Comparison of ENCODE assay signal across 9 mouse cellular contexts in genomic region chr11:106269060-106269431, GRCm38 (mm10). TPM values are rescaled to one million over a fixed set of nuclear protein-coding genes. Genes with fewer than 3 reads are reported as not detected.
A peak's percentile ranks its signal among the peaks of the same experiment; 100 is the strongest.
DNase-seq lines count a peak whose midpoint lies in the region; ATAC-seq and TF ChIP-seq lines count a peak whose summit lies in the region.
"Had no signal": no experiment of that assay in that cellular context is flagged by ENCODE, and none has a peak within 500 bp of the region (broad histone marks: within the 10 kb centered on the region; RNA-seq: fewer than 3 reads in every experiment).

No protein-coding gene starts in this region.

- H3K27me3 ChIP-seq in megakaryocyte, embryonic 14.5 days (replicated peaks), result no peaks in the 10 kb centered on the region
- H3K27me3 ChIP-seq in hindbrain, embryonic 11.5 days (ENCODE audit: control insufficient read depth, insufficient read depth, low read length), result no peaks in the 10 kb centered on the region
- H3K27me3 ChIP-seq in liver, embryonic 13.5 days, result no peaks in the 10 kb centered on the region
- no peaks in the 10 kb centered on the region for H3K27me3 ChIP-seq in small intestine, adult 2 months (ENCODE audit: control insufficient read depth, insufficient read depth, low read length)

- no peaks in the 10 kb centered on the region for H3K9me3 ChIP-seq in megakaryocyte, embryonic 14.5 days
- no peaks in the 10 kb centered on the region for H3K9me3 ChIP-seq in hindbrain, embryonic 11.5 days (ENCODE audit: control insufficient read depth, low read length)
- no peaks in the 10 kb centered on the region for H3K9me3 ChIP-seq in liver, embryonic 13.5 days (replicated peaks)

- no peak for TF ChIP-seq POLR2A in small intestine, adult 2 months (IDR thresholded peaks at IDR 0.05; ENCODE audit: low read depth, low read length)

- peak; percentile 56 to 61 for DNase-seq in cerebellum, postnatal 36 days
- no peak for DNase-seq in hindbrain, embryonic 11.5 days (ENCODE audit: low spot score)
- no peak for DNase-seq in liver, embryonic 13.5 days
- no peak for DNase-seq in right cerebral cortex, postnatal 4 days
- no peak for DNase-seq in right cerebral cortex, adult 2 months (ENCODE audit: low spot score in 2 of 2)

- peaks cover 54% of the 10 kb centered on the region for H3K36me3 ChIP-seq in megakaryocyte, embryonic 14.5 days (replicated peaks; ENCODE audit: low read length)
- H3K36me3 ChIP-seq in hindbrain, embryonic 11.5 days (ENCODE audit: control insufficient read depth, insufficient read depth, low read length), result peaks cover 14% of the 10 kb centered on the region
- peaks cover 43% of the 10 kb centered on the region for H3K36me3 ChIP-seq in liver, embryonic 13.5 days
- peaks cover 31% of the 10 kb centered on the region for H3K36me3 ChIP-seq in small intestine, adult 2 months (ENCODE audit: control insufficient read depth, insufficient read depth, low read length)

- WGBS in hindbrain, embryonic 11.5 days, result 60% methylated on average over 3 of the region's 3 CpGs
- 55% methylated on average over 3 of the region's 3 CpGs for WGBS in liver, embryonic 13.5 days (ENCODE audit: insufficient replicate concordance)
- 17% methylated on average over 3 of the region's 3 CpGs for WGBS in small intestine, adult 2 months

- no peak overlapping the region for H3K9ac ChIP-seq in hindbrain, embryonic 11.5 days (ENCODE audit: low read depth, low read length)
- H3K9ac ChIP-seq in liver, embryonic 13.5 days, result peak overlapping the region; percentile 46; the same call in 1 of the 2 replicates

- peak overlapping the region; percentile 85 for H3K27ac ChIP-seq in hindbrain, embryonic 11.5 days (ENCODE audit: low read depth, low read length)
- peak overlapping the region; percentile 70 for H3K27ac ChIP-seq in liver, embryonic 13.5 days
- peak overlapping the region; percentile 58 for H3K27ac ChIP-seq in small intestine, adult 2 months (ENCODE audit: insufficient read depth, low read depth, low read length)

- 0 out of 2 replicates have a peak overlapping the region, but pooled peaks have one; percentile 8 for H3K4me2 ChIP-seq in hindbrain, embryonic 11.5 days (replicated peaks; ENCODE audit: low read depth, low read length)
- H3K4me2 ChIP-seq in liver, embryonic 13.5 days, result peak overlapping the region; percentile 26; the same call in 1 of the 2 replicates

- H3K4me1 ChIP-seq in megakaryocyte, embryonic 14.5 days, result peaks cover 57% of the 10 kb centered on the region
- H3K4me1 ChIP-seq in hindbrain, embryonic 11.5 days (replicated peaks; ENCODE audit: control insufficient read depth, insufficient read depth, low read length), result peaks cover 20% of the 10 kb centered on the region
- peaks cover 55% of the 10 kb centered on the region for H3K4me1 ChIP-seq in liver, embryonic 13.5 days (replicated peaks)
- H3K4me1 ChIP-seq in small intestine, adult 2 months (ENCODE audit: control insufficient read depth, insufficient read depth, insufficient read length, low read length), result peaks cover 31% of the 10 kb centered on the region

- ATAC-seq in megakaryocyte, adult 5-6 weeks (ENCODE audit: poor library complexity, severe bottlenecking), result no peak
- no peak for ATAC-seq in hindbrain, embryonic 11.5 days (ENCODE audit: low FRiP score)
- no peak for ATAC-seq in liver, embryonic 13.5 days (ENCODE audit: low read depth)

- no peak for TF ChIP-seq CTCF in small intestine, adult 2 months (IDR thresholded peaks at IDR 0.05; ENCODE audit: extremely low read depth, insufficient read length, insufficient replicate concordance, low read depth, low read length)

- H3K4me3 ChIP-seq in megakaryocyte, embryonic 14.5 days (replicated peaks), result peak overlapping the region; percentile 56
- H3K4me3 ChIP-seq in hindbrain, embryonic 11.5 days (ENCODE audit: low read depth, low read length), result no peak overlapping the region
- H3K4me3 ChIP-seq in liver, embryonic 13.5 days (replicated peaks), result no peak overlapping the region
- no peak overlapping the region for H3K4me3 ChIP-seq in small intestine, adult 2 months (ENCODE audit: low read depth, low read length)

RNA-seq across cellular contexts. Expression of gene Smarcd2, which starts 3.7 kb away (rescaled TPM):
- polyA plus RNA-seq in megakaryocyte, embryonic 14.5 days (2012; ENCODE audit: insufficient read depth, low replicate concordance), result 51.3 and 84.6 TPM in 2 replicates
- total RNA-seq in megakaryocyte, adult 5-6 weeks (2015), result 56.0 and 66.2 TPM in 2 replicates
- 253 and 270 TPM in 2 replicates for total RNA-seq in megakaryocyte, adult 5-6 weeks (2017)
- polyA plus RNA-seq in hindbrain, embryonic 11.5 days (2014; fragmentation: Nextera tagmentation; extraction: Ambion mirVana), result 31.6 and 33.2 TPM in 2 replicates
- 27.8 and 29.2 TPM in 2 replicates for polyA plus RNA-seq in liver, embryonic 13.5 days (2015; fragmentation: Nextera tagmentation; extraction: Ambion mirVana)
- polyA plus RNA-seq in small intestine, adult 2 months (2012; rRNA removed), result 40.6 and 101 TPM in 2 replicates

RNA-seq across cellular contexts. Expression of gene Tcam1, which starts 7.4 kb away (rescaled TPM):
- not detected in 2 replicates for polyA plus RNA-seq in megakaryocyte, embryonic 14.5 days (2012; ENCODE audit: insufficient read depth, low replicate concordance)
- total RNA-seq in megakaryocyte, adult 5-6 weeks (2015), result 0.09 and 0.14 TPM in 2 replicates
- 0.04 and 0.08 TPM in 2 replicates for total RNA-seq in megakaryocyte, adult 5-6 weeks (2017)
- polyA plus RNA-seq in hindbrain, embryonic 11.5 days (2014; fragmentation: Nextera tagmentation; extraction: Ambion mirVana), result 0.08 and 0.35 TPM in 2 replicates
- polyA plus RNA-seq in liver, embryonic 13.5 days (2015; fragmentation: Nextera tagmentation; extraction: Ambion mirVana), result 0.27 and 0.39 TPM in 2 replicates
- 0.05 TPM in 2 replicates for polyA plus RNA-seq in small intestine, adult 2 months (2012; rRNA removed)

RNA-seq across cellular contexts. Expression of gene Psmc5, which starts 13.1 kb away (rescaled TPM):
- polyA plus RNA-seq in megakaryocyte, embryonic 14.5 days (2012; ENCODE audit: insufficient read depth, low replicate concordance), result 1.8 and 34.7 TPM in 2 replicates
- 34.4 and 41.0 TPM in 2 replicates for total RNA-seq in megakaryocyte, adult 5-6 weeks (2015)
- total RNA-seq in megakaryocyte, adult 5-6 weeks (2017), result 52.7 and 63.9 TPM in 2 replicates
- polyA plus RNA-seq in hindbrain, embryonic 11.5 days (2014; fragmentation: Nextera tagmentation; extraction: Ambion mirVana), result 381 and 414 TPM in 2 replicates
- polyA plus RNA-seq in liver, embryonic 13.5 days (2015; fragmentation: Nextera tagmentation; extraction: Ambion mirVana), result 204 and 210 TPM in 2 replicates
- 10.2 and 19.4 TPM in 2 replicates for polyA plus RNA-seq in small intestine, adult 2 months (2012; rRNA removed)

RNA-seq across cellular contexts. Expression of gene Ftsj3, which starts 13.2 kb away (rescaled TPM):
- polyA plus RNA-seq in megakaryocyte, embryonic 14.5 days (2012; ENCODE audit: insufficient read depth, low replicate concordance), result 6.7 TPM in 1 of 2 replicates, not detected in the other
- total RNA-seq in megakaryocyte, adult 5-6 weeks (2015), result 13.0 and 14.0 TPM in 2 replicates
- 46.6 and 59.1 TPM in 2 replicates for total RNA-seq in megakaryocyte, adult 5-6 weeks (2017)
- polyA plus RNA-seq in hindbrain, embryonic 11.5 days (2014; fragmentation: Nextera tagmentation; extraction: Ambion mirVana), result 59.4 and 61.2 TPM in 2 replicates
- 55.4 and 66.0 TPM in 2 replicates for polyA plus RNA-seq in liver, embryonic 13.5 days (2015; fragmentation: Nextera tagmentation; extraction: Ambion mirVana)
- 2.8 and 3.9 TPM in 2 replicates for polyA plus RNA-seq in small intestine, adult 2 months (2012; rRNA removed)

RNA-seq across cellular contexts. Expression of gene Gh, which starts 32.6 kb away (rescaled TPM):
- not detected in 2 replicates for polyA plus RNA-seq in megakaryocyte, embryonic 14.5 days (2012; ENCODE audit: insufficient read depth, low replicate concordance)
- total RNA-seq in megakaryocyte, adult 5-6 weeks (2015), result not detected in 2 replicates
- total RNA-seq in megakaryocyte, adult 5-6 weeks (2017), result not detected in 2 replicates
- not detected in 2 replicates for polyA plus RNA-seq in hindbrain, embryonic 11.5 days (2014; fragmentation: Nextera tagmentation; extraction: Ambion mirVana)
- polyA plus RNA-seq in liver, embryonic 13.5 days (2015; fragmentation: Nextera tagmentation; extraction: Ambion mirVana), result not detected in 2 replicates
- polyA plus RNA-seq in small intestine, adult 2 months (2012; rRNA removed), result 0.24 TPM in 1 of 2 replicates, not detected in the other
- polyA plus RNA-seq: cortical plate, adult 2 months had no signal

Comparison
In these comparisons a context has a peak if more than half of its experiments do, and no peak if none do; other contexts are left out.
1. DNase-seq: peak in cerebellum, postnatal 36 days (2 of 2); none in hindbrain, embryonic 11.5 days (single experiment), liver, embryonic 13.5 days (single experiment), right cerebral cortex, postnatal 4 days (single experiment) and right cerebral cortex, adult 2 months (0 of 2).
2. Peak in every context shown above with its lines, with median percentiles within 50 percentile points of each other: H3K27ac ChIP-seq.